Mouse (Mus musculus): ENCODE data around the gene Hoxd8.

Hoxd8 gene

GRCm38 (mm10) chr2:74734996-74735811, 30.8 kb downstream of the Hoxd8 start:
- DNase-seq (ENCODE audit: low spot score in 2 of 2) = no peak

GRCm38 (mm10) chr2:74735851-74736687, 31.7 kb downstream of the Hoxd8 start:
- no peak for DNase-seq (ENCODE audit: low spot score in 2 of 2)

GRCm38 (mm10) chr2:74736688-74737577, 32.5 kb downstream of the Hoxd8 start:
- DNase-seq (ENCODE audit: low spot score in 2 of 2) = no peak

- DNase-seq (ENCODE audit: low spot score in 2 of 2) = no peak
These were observed 33.2 kb downstream of the Hoxd8 start for GRCm38 (mm10) chr2:74737578-74738070.

- DNase-seq (ENCODE audit: low spot score in 2 of 2) = no peak
These were observed 34.4 kb downstream of the Hoxd8 start for GRCm38 (mm10) chr2:74738623-74739475.

- DNase-seq (ENCODE audit: low spot score in 2 of 2) = no peak
These were observed 35.0 kb downstream of the Hoxd8 start for GRCm38 (mm10) chr2:74739476-74739800.

- no peak for DNase-seq (ENCODE audit: low spot score in 2 of 2)
These were observed 35.5 kb downstream of the Hoxd8 start for GRCm38 (mm10) chr2:74739869-74740268.

- DNase-seq (ENCODE audit: low spot score in 2 of 2) = no peak
These were observed 36.1 kb downstream of the Hoxd8 start for GRCm38 (mm10) chr2:74740311-74741091.

GRCm38 (mm10) chr2:74741252-74741978, 37.0 kb downstream of the Hoxd8 start:
- no peak for DNase-seq (ENCODE audit: low spot score in 2 of 2)

- no peak for DNase-seq (ENCODE audit: low spot score in 2 of 2)
These were observed 37.5 kb downstream of the Hoxd8 start for GRCm38 (mm10) chr2:74741979-74742277.

GRCm38 (mm10) chr2:74745540-74746297, 41.3 kb downstream of the Hoxd8 start:
- no peak for DNase-seq (ENCODE audit: low spot score in 2 of 2)

GRCm38 (mm10) chr2:74746298-74746921, 42.0 kb downstream of the Hoxd8 start:
- no peak for DNase-seq (ENCODE audit: low spot score in 2 of 2)

GRCm38 (mm10) chr2:74747006-74747405, 42.6 kb downstream of the Hoxd8 start:
- no peak for DNase-seq (ENCODE audit: low spot score in 2 of 2)

- no peak for DNase-seq (ENCODE audit: low spot score in 2 of 2)
These were observed 43.3 kb downstream of the Hoxd8 start for GRCm38 (mm10) chr2:74747661-74748141.

GRCm38 (mm10) chr2:74748436-74748995, 44.1 kb downstream of the Hoxd8 start:
- DNase-seq (ENCODE audit: low spot score in 2 of 2) = no peak

- DNase-seq (ENCODE audit: low spot score in 2 of 2) = no peak
These were observed 45.1 kb downstream of the Hoxd8 start for GRCm38 (mm10) chr2:74749337-74750121.

- no peak for DNase-seq (ENCODE audit: low spot score in 2 of 2)
These were observed 46.4 kb downstream of the Hoxd8 start for GRCm38 (mm10) chr2:74750731-74751250.
